Mouse (Mus musculus): Measurements from ENCODE around the gene Fam110a.

Fam110a gene

GRCm38 (mm10) chr2:151969396-151969795 is 10.6 kb downstream of the Fam110a start:
- DNase-seq = no peak

GRCm38 (mm10) chr2:151968986-151969385 is 11.0 kb downstream of the Fam110a start:
- no peak for DNase-seq

GRCm38 (mm10) chr2:151968451-151968850 is 11.6 kb downstream of the Fam110a start:
- DNase-seq = no peak

GRCm38 (mm10) chr2:151967792-151968191 is 12.2 kb downstream of the Fam110a start:
- no peak for DNase-seq

- no peak for DNase-seq
Observed at GRCm38 (mm10) chr2:151967176-151967750, 12.8 kb downstream of the Fam110a start.

GRCm38 (mm10) chr2:151964052-151964451 is 16.0 kb downstream of the Fam110a start:
- no peak for DNase-seq

- peak; percentile 30 for DNase-seq
Observed at GRCm38 (mm10) chr2:151963319-151963718, 16.7 kb downstream of the Fam110a start.

- peak; percentile 89 for DNase-seq
Observed at GRCm38 (mm10) chr2:151962474-151962873, 17.5 kb downstream of the Fam110a start.

- no peak for DNase-seq
Observed at GRCm38 (mm10) chr2:151961284-151962196, 18.5 kb downstream of the Fam110a start.

GRCm38 (mm10) chr2:151959274-151959673 is 20.7 kb downstream of the Fam110a start:
- no peak for DNase-seq

- DNase-seq = no peak
Observed at GRCm38 (mm10) chr2:151956500-151957137, 23.4 kb downstream of the Fam110a start.

- DNase-seq = no peak
Observed at GRCm38 (mm10) chr2:151953665-151954064, 26.4 kb downstream of the Fam110a start.

GRCm38 (mm10) chr2:151949082-151949774 is 30.8 kb downstream of the Fam110a start:
- DNase-seq = no peak

GRCm38 (mm10) chr2:151948311-151948710 is 31.7 kb downstream of the Fam110a start:
- DNase-seq = no peak

- DNase-seq = no peak
Observed at GRCm38 (mm10) chr2:151947617-151948016, 32.4 kb downstream of the Fam110a start.

GRCm38 (mm10) chr2:151944106-151944505 is 35.9 kb downstream of the Fam110a start:
- no peak for DNase-seq

- no peak for DNase-seq
Observed at GRCm38 (mm10) chr2:151941269-151941668, 38.8 kb downstream of the Fam110a start.

GRCm38 (mm10) chr2:151939651-151940420 is 40.2 kb downstream of the Fam110a start:
- DNase-seq = no peak

GRCm38 (mm10) chr2:151938780-151939200 is 41.2 kb downstream of the Fam110a start:
- DNase-seq = peak; percentile 59

- DNase-seq = no peak
Observed at GRCm38 (mm10) chr2:151937893-151938292, 42.1 kb downstream of the Fam110a start.

GRCm38 (mm10) chr2:151930389-151931074 is 49.5 kb downstream of the Fam110a start:
- peak; percentile 64 for DNase-seq

- no peak for DNase-seq
Observed at GRCm38 (mm10) chr2:151927103-151927502, 52.9 kb downstream of the Fam110a start.

All from cerebellum, adult 11-12 months (tissue).